Mouse (Mus musculus) mature B cell (primary cell): ENCODE measurements around the gene Trim43a.
"Not testable (repeated sequence)": the region's sequence is repeated elsewhere in the genome, so short reads cannot be mapped to it uniquely, and the experiment has no call there.

Source experiments
- in situ Hi-C: fragments of 300-500 bp; cut with MboI; formaldehyde crosslinking; loops from 2 replicates; pipeline ENCODE4 v1.14.3; 2019

The Trim43a gene

DNA sequence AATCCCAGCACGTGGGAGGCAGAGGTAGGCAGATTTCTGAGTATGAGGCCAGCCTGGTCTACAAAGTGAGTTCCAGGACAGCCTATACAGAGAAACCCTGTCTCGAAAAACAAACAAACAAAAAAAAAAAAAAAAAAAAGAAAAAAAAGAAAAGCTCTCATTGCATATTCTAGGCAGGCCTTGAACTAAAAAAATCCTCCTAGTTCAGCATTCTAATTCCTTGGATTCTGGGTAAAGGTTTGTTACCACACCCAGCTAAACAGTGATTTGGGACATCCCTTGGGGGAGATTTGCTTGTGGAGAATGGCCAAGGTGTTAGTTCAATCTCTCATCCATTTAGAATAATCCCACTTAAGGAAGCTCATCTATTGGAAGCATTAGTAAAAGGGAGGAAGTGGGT, at the start of gene Trim43a:
Gene Trim43a (plus strand): TSS at position 301 of the 400 bp plus-strand sequence.
- in situ Hi-C loops, result not testable (repeated sequence)

GRCm38 (mm10) chr9:88534093-88534492, 46.6 kb upstream of the Trim43a start:
- in situ Hi-C loops, result no loop called here

- in situ Hi-C loops, result no loop called here
Measured at GRCm38 (mm10) chr9:88539546-88540224, 41.0 kb upstream of the Trim43a start.

- in situ Hi-C loops, result no loop called here
Measured at GRCm38 (mm10) chr9:88542816-88543215, 37.9 kb upstream of the Trim43a start.

- in situ Hi-C loops, result no loop called here
Measured at GRCm38 (mm10) chr9:88545534-88545933, 35.2 kb upstream of the Trim43a start.

DNA sequence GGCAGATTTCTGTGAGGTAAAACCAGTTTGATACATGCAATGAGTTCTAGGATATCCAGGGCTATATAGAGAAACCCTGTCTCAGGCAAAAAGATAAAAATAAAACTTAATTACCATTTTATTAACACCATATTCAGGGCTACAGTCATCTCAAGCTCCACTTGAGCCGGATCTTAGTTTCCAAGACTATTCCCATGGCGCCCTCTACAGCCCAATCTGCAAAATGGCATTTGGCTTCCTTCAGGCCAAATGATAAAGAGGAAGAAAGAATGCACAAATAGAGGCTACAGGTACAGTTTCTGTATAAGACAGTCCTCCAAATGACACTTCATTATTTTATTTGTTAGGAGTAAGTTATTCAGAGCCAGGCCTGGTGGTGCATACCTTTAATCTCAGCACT, 34.5 kb upstream of the Trim43a start:
- in situ Hi-C loops, result no loop called here

DNA sequence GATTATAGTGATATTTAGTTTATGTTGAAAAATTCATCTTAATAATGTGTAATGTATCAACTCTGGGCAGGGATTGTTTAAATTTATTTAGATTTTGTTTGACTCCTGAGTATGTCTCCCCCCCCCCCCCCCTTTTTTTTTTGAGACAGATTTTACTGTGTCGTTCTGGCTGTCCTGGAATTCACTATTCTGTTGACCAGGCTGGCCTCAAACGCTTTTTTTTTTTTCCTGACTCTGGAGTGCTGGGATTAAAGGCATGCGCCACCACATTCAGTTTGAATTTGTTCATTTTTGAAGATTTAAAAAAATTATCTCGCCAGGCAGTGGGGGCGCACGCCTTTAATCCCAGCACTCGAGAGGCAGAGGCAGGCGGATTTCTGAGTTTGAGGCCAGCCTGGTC, 34.0 kb upstream of the Trim43a start:
- in situ Hi-C loops, result no loop called here

GRCm38 (mm10) chr9:88547270-88547669, 33.4 kb upstream of the Trim43a start:
- in situ Hi-C loops, result no loop called here

GRCm38 (mm10) chr9:88547851-88548613, 32.7 kb upstream of the Trim43a start, which contains the start of gene Zfp949:
Zfp949 (plus strand) TSS chr9:88548020.
- in situ Hi-C loops, result no loop called here

GRCm38 (mm10) chr9:88548614-88548945, 32.1 kb upstream of the Trim43a start:
- in situ Hi-C loops, result no loop called here

DNA sequence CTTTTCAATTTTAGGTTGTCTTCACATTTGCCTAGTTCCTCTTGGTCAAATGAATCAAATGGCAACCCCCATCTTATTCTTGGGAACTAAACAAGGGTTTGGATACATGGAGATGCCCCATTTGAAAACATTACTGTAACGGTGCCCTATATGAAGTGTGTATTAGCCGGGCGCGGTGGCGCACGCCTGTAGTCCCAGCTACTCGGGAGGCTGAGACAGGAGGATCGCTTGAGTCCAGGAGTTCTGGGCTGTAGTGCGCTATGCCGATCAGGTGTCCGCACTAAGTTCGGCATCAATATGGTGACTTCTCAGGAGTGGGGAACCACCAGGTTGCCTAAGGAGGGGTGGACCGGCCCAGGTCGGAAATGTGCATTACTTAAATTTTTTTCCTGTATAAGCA, 27.6 kb upstream of the Trim43a start:
- in situ Hi-C loops, result no loop called here

GRCm38 (mm10) chr9:88558146-88558545, 22.5 kb upstream of the Trim43a start:
- in situ Hi-C loops, result no loop called here

GRCm38 (mm10) chr9:88561476-88561875, 19.2 kb upstream of the Trim43a start:
- in situ Hi-C loops, result not testable (repeated sequence)

GRCm38 (mm10) chr9:88570471-88570870, 10.2 kb upstream of the Trim43a start:
- in situ Hi-C loops, result not testable (repeated sequence)

- in situ Hi-C loops, result not testable (repeated sequence)
Measured at GRCm38 (mm10) chr9:88593708-88594107, 13.0 kb downstream of the Trim43a start.

DNA sequence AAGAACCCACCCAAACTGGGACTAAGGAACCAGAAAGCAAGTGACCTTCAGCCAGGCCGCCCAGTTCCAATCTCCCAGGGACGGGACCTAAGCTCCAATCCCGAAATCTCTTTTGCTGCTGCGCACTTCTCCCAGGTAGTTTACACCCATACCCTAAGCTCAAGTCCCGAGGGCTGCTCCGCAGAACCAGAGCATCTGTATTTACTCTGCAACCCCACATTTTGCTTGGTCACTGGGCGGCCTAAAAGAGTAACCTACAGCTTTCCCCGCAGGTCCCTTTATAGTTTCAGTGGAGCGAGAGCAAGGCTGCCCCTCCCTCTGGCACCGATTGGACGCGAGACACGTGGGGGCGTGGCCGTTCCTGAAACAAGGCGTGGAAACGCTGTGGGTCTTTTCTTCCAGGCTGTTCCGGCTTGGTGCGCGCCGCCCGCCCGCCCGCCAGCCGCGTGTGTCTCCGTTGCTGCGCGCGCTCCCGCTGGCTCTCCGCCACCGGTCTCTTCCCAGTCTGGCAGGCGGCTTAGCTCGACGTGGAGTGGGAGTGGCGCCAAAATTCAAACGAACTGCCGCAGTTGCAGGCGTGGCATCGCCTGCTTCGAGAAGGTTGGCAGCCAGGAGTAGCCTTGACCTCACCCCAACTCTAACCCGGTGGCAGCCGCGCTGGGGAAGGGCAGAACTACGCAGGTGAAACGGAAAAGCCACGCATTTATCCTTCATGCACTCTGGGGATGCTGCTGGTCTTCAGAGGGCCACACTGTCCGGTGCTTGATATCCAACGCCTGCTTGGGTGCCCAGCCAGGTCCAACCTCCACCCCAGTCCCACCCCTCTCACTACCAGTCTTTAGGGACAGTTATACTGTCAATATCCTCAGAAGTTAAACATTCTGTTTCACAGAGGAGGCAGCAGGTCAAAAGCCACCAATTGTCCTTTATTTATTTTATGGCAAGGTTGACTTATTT, 18.8 kb downstream of the Trim43a start:
- in situ Hi-C loops, result not testable (repeated sequence)

GRCm38 (mm10) chr9:88625803-88626514, 45.3 kb downstream of the Trim43a start:
- in situ Hi-C loops, result not testable (repeated sequence)

GRCm38 (mm10) chr9:88638125-88638524, 57.4 kb downstream of the Trim43a start:
- in situ Hi-C loops, result not testable (repeated sequence)
